Mouse (Mus musculus) neural tube, embryonic 14.5 days (tissue): ENCODE data around the gene Spink2. TPM values are rescaled to one million over a fixed set of nuclear protein-coding genes. Genes with fewer than 3 reads are reported as not detected.

ENCODE experiments used
- ATAC-seq: fragments of 200-750 bp; cut with Nextera tagmentation; 2 replicates; pipeline ENCODE4 v1.8.0; 2017; ENCODE audit warnings: low read depth, mild to moderate bottlenecking, moderate TSS enrichment, moderate library complexity
- H3K27ac ChIP-seq: fragments of 300-500 bp; sonication (generic); 2 replicates; pipeline ENCODE4 v1.5.1; 2014; ENCODE audit warnings: low read depth, mild to moderate bottlenecking, control low read depth, low read length, moderate library complexity, mixed read lengths
- H3K27me3 ChIP-seq: fragments of 300-500 bp; sonication (generic); 2 replicates; pipeline ENCODE4 v1.6.1; 2014; ENCODE audit warnings: low read length; ENCODE audit not compliant: control insufficient read depth, insufficient read depth
- H3K36me3 ChIP-seq: fragments of 300-500 bp; sonication (generic); 2 replicates; pipeline ENCODE4 v1.6.1; 2014; ENCODE audit warnings: low read length, mixed read lengths; ENCODE audit not compliant: control insufficient read depth, insufficient read depth
- H3K4me1 ChIP-seq: fragments of 300-500 bp; sonication (generic); 2 replicates; pipeline ENCODE4 v1.6.1; 2014; ENCODE audit warnings: low read length; ENCODE audit not compliant: control insufficient read depth, insufficient read depth
- H3K4me2 ChIP-seq: fragments of 300-500 bp; sonication (generic); 2 replicates; pipeline ENCODE4 v1.6.1; 2014; ENCODE audit warnings: mild to moderate bottlenecking, low read depth, low read length, control low read depth
- H3K4me3 ChIP-seq: fragments of 300-500 bp; sonication (generic); 2 replicates; pipeline ENCODE4 v1.5.1; 2014; ENCODE audit warnings: low read depth, low read length, control low read depth, mixed read lengths
- H3K9ac ChIP-seq: fragments of 300-500 bp; sonication (generic); replicated peaks from 2 replicates; pipeline ENCODE4 v1.6.1; 2014; ENCODE audit warnings: low read depth, mild to moderate bottlenecking, control low read depth, low read length, mixed read lengths
- H3K9me3 ChIP-seq: fragments of 300-500 bp; sonication (generic); 2 replicates; pipeline ENCODE4 v1.6.1; 2016; ENCODE audit warnings: low read length; ENCODE audit not compliant: control insufficient read depth
- WGBS: fragments of 180-500 bp; shearing (Covaris S2); extraction: QIAGEN DNeasy Blood & Tissue Kit; methylation state at CpG from one replicate; pipeline ENCODE4 v1.1.7; 2014; 5-methylcytosine and 5-hydroxymethylcytosine counted together
- polyA plus RNA-seq: library from polyadenylated mRNA; unstranded; fragments of >200 nt; fragmentation: Nextera tagmentation; extraction: Ambion mirVana; gene quantifications from 2 replicates; pipeline ENCODE4 v1.2.1, GENCODE M21; 2014

Spink2 gene
- polyA plus RNA-seq, 1 experiment from 2014 or later: 6.0 TPM

DNA sequence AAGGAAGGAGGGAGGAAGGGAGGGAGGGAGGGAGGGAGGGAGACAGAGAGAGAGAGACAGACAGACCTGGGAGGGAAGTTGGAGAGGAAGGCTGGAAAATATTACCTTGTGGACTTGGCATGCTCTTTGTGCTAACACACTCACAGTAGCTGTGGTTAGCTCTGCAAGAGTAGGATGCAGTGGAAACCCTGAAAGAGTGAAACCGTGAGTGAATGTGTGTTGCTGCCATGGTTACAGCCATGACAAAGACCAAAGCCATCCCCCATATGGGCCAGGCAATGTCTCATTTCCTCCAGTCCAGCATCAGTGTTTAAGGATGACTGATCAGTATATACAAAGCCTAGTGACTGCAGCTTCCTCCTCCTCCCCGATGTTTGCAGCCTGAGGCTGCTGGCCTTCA is 6.5 kb upstream of the Spink2 start:
- H3K4me3 ChIP-seq: no peak overlapping the region
- no peak overlapping the region for H3K9ac ChIP-seq
- H3K9me3 ChIP-seq: no peaks in the 10 kb centered on the region
- no peak overlapping the region for H3K27ac ChIP-seq
- peak; percentile 38; the same call in 1 of the 2 replicates for ATAC-seq
- no peaks in the 10 kb centered on the region for H3K36me3 ChIP-seq
- no peaks in the 10 kb centered on the region for H3K27me3 ChIP-seq
- H3K4me1 ChIP-seq: no peaks in the 10 kb centered on the region
- H3K4me2 ChIP-seq: no peak overlapping the region
- WGBS: 20% methylated on average over 2 of the region's 2 CpGs

DNA sequence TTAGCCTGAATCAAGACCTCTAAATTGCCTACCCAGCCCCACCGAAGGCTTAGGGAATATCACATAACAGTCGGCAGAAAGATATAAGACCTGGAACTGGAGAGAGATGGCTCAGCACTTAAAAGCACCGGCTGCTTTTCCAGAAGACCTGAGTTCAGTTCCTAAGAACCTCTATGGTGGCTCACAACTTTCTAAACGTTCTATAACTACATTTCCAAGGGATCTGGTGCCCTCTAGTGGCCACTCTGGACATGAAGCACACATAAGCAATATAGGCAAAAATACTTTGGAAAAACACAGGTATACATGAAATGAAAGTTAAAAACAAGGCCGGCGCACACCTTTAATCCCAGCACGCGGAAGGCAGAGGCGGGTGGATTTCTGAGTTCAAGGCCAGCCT is 5.9 kb upstream of the Spink2 start:
- Histone ChIP-seq H3K4me1 (no peaks in the 10 kb centered on the region), H3K27me3 (no peaks in the 10 kb centered on the region), H3K4me3 (no peak overlapping the region), H3K36me3 (no peaks in the 10 kb centered on the region), H3K27ac (no peak overlapping the region), H3K9ac (no peak overlapping the region), H3K4me2 (no peak overlapping the region), H3K9me3 (no peaks in the 10 kb centered on the region)
- ATAC-seq: peak; percentile 75
- WGBS: 16% methylated on average over 9 of the region's 9 CpGs

DNA sequence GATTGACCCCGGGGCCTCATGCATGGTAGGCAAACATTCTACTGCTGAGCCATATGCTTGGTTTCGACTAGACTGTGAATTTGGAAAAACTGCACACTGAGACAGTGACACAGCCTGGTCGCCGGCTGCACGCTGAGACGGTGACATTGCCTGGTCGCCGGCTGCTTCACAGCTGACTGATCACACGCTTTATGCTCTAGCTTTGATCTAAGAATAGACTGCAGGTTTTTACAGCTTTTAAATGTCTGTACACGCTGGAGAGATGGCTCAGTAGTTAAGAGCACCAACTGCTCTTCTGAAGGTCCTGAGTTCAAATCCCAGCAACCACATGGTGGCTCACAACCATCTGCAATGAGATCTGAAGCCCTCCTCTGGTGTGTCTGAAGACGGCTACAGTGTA is 5.1 kb downstream of the Spink2 start:
- no peaks in the 10 kb centered on the region for H3K4me1 ChIP-seq
- H3K4me3 ChIP-seq: no peak overlapping the region
- H3K4me2 ChIP-seq: no peak overlapping the region
- no peaks in the 10 kb centered on the region for H3K27me3 ChIP-seq
- H3K9me3 ChIP-seq: no peaks in the 10 kb centered on the region
- no peak overlapping the region for H3K9ac ChIP-seq
- no peak for ATAC-seq
- no peaks in the 10 kb centered on the region for H3K36me3 ChIP-seq
- no peak overlapping the region for H3K27ac ChIP-seq
- 44% methylated on average over 11 of the region's 11 CpGs for WGBS

DNA sequence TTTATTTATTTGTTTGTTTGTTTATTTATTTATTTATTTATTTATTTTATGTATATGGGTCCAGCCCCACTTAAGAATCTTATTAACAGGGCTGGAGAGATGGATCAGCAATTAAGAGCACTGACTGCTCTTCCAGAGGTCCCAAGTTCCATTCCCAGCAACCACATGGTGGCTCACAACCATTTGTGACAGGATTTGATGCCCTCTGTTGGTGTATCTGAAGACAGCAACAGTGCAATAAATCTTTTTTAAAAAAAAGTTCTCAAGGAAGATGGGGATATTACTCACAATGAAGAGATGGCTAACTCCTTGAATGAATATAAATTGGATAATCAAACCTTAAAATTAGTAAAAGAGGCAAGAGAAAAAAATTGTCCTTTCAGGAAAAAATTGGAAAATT is 9.0 kb downstream of the Spink2 start:
- no peaks in the 10 kb centered on the region for H3K9me3 ChIP-seq
- H3K36me3 ChIP-seq: no peaks in the 10 kb centered on the region
- no peaks in the 10 kb centered on the region for H3K27me3 ChIP-seq
- H3K9ac ChIP-seq: no peak overlapping the region
- ATAC-seq: no peak
- H3K4me3 ChIP-seq: no peak overlapping the region
- no peaks in the 10 kb centered on the region for H3K4me1 ChIP-seq
- no peak overlapping the region for H3K4me2 ChIP-seq
- H3K27ac ChIP-seq: no peak overlapping the region

DNA sequence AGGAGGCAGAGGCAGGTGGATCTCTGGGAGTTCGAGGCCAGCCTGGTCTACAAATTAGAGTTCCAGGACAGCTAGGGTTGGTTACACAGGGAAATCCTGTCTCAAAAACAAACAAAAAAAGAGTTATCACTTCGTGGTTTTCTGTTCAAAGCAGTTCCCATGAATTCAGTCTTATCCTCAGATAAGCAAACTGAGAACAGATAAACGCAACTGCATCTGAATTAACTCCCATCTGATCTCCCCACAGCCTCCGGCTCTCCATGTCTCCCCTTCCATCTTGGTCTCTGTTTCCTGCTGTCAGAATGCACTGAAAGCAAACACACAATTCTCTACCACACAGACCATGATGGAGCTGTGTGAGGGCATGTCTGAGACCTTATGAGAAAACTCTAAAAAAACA is 10.6 kb downstream of the Spink2 start:
- Histone ChIP-seq H3K4me1 (no peaks in the 10 kb centered on the region), H3K9ac (no peak overlapping the region), H3K27me3 (no peaks in the 10 kb centered on the region), H3K9me3 (no peaks in the 10 kb centered on the region), H3K4me2 (no peak overlapping the region), H3K4me3 (no peak overlapping the region), H3K36me3 (no peaks in the 10 kb centered on the region), H3K27ac (no peak overlapping the region)
- WGBS: 82% methylated on average over 4 of the region's 4 CpGs
- ATAC-seq: no peak

DNA sequence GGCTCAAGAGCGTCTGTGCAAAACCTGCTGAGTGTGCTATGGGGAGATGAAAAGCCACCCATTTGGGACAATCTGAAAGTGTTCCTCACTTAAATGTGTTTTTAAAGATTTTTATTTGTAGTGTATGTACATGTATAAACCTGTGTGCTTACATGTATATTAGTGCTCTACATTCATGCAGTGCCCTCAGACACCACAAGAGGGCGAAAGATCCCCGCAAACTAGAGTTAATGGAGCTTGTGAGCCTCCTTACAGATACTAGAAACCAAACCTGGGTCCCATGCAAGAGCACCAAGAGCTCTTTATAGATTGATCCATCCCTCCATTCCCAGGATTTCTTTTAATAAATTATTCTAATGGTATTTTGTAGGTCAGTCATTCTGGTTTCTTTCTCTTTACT is 17.3 kb downstream of the Spink2 start:
- 46% methylated on average over 3 of the region's 3 CpGs for WGBS
- no peaks in the 10 kb centered on the region for H3K4me1 ChIP-seq
- H3K27ac ChIP-seq: no peak overlapping the region
- no peaks in the 10 kb centered on the region for H3K36me3 ChIP-seq
- H3K9me3 ChIP-seq: no peaks in the 10 kb centered on the region
- H3K4me2 ChIP-seq: no peak overlapping the region
- H3K9ac ChIP-seq: no peak overlapping the region
- H3K27me3 ChIP-seq: no peaks in the 10 kb centered on the region
- H3K4me3 ChIP-seq: no peak overlapping the region
- no peak for ATAC-seq

DNA sequence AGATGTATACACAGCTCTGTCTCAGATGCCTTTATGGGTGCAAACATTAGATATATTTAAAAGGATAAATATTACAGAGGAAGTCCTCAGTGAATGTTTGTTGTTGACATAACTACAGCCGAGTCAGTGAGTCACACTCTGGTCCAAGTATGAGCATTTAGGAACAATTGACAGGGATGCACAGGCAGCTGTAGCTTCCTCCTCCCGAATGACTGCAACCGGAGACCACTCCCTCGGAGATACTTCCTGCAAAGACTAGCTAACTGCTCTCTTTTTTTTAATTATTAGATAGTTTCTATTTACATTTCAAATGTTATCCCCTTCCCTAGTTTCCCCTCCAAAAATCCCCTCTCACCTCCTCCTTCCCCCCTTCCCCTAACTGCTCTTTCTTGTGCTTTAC is 18.0 kb downstream of the Spink2 start:
- Histone ChIP-seq H3K27me3 (no peaks in the 10 kb centered on the region), H3K36me3 (no peaks in the 10 kb centered on the region), H3K4me2 (no peak overlapping the region), H3K9me3 (no peaks in the 10 kb centered on the region), H3K4me1 (no peaks in the 10 kb centered on the region), H3K4me3 (no peak overlapping the region), H3K27ac (no peak overlapping the region), H3K9ac (no peak overlapping the region)
- ATAC-seq: no peak
- 75% methylated on average over 4 of the region's 4 CpGs for WGBS

DNA sequence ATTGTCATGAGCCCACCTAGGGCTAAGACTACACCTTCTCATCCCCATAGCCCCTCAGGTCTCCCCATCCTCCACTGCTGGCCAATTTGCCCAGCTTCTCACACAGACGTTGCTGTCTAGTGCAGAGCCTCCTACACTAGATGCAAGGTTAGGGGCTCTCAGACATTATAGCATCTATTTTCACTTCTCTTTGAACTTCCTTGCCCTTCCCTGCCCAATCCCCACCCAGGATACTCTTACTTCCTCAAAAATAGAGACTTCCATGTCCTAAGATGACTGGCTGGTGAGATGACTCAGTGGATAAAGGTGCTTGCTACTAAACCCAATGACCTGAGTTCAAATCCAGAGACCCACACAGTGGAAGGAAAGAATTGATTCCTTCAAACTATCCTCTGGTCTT is 19.6 kb downstream of the Spink2 start:
- 72% methylated on average over 1 of the region's 1 CpGs for WGBS
- no peaks in the 10 kb centered on the region for H3K9me3 ChIP-seq
- no peak overlapping the region for H3K4me2 ChIP-seq
- no peak for ATAC-seq
- H3K27ac ChIP-seq: no peak overlapping the region
- no peak overlapping the region for H3K9ac ChIP-seq
- no peaks in the 10 kb centered on the region for H3K27me3 ChIP-seq
- H3K4me1 ChIP-seq: no peaks in the 10 kb centered on the region
- H3K36me3 ChIP-seq: no peaks in the 10 kb centered on the region
- H3K4me3 ChIP-seq: no peak overlapping the region

DNA sequence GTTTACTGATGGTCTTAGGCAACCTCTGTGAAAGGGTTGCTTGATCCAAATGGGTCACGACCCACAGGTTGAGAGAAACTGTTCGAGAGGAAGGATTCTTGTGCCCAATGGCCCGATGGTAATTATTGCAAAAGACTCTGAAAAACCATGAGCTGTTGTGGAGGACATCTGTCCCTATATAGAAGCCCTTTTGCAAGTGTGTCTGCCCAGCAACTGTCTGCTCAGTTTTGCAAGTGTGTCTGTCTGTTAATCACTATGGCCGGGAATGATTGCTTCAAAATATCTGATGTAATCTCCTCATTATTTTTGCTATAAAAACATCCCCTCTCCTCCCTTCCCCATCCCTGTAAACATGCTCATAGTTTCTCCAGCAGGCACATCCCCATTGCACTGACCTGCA is 20.2 kb downstream of the Spink2 start:
- WGBS: 86% methylated on average over 4 of the region's 4 CpGs
- no peak overlapping the region for H3K9ac ChIP-seq

DNA sequence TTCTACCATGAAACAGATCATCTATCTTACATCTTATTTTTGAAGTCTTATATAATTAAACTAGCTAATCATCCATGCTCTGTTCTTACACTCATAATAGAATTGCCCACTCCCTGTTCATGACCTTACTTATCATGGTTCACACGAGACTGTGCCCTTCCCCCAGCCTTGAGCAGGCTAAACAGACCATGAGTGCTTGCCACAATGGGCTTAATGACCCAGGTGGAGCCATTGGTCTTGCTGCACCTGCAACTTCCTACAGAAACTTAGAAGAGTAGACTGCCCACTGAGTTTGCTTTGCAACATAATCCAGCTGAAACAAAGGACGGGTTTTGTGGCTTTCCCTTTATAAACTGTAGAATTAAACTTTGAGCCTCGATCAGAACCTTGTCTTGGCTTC is 22.5 kb downstream of the Spink2 start:
- WGBS: 47% methylated on average over 3 of the region's 3 CpGs
- no peaks in the 10 kb centered on the region for H3K9me3 ChIP-seq
- H3K36me3 ChIP-seq: no peaks in the 10 kb centered on the region
- no peak overlapping the region for H3K4me3 ChIP-seq
- no peak overlapping the region for H3K4me2 ChIP-seq
- H3K4me1 ChIP-seq: no peaks in the 10 kb centered on the region
- H3K9ac ChIP-seq: no peak overlapping the region
- H3K27me3 ChIP-seq: no peaks in the 10 kb centered on the region
- H3K27ac ChIP-seq: no peak overlapping the region
- ATAC-seq: no peak

More for the DNA sequence above, 20.2 kb downstream of the Spink2 start:
- Histone ChIP-seq H3K27ac (no peak overlapping the region), H3K4me2 (no peak overlapping the region), H3K4me3 (no peak overlapping the region), H3K36me3 (no peaks in the 10 kb centered on the region), H3K27me3 (no peaks in the 10 kb centered on the region), H3K9me3 (no peaks in the 10 kb centered on the region), H3K4me1 (no peaks in the 10 kb centered on the region)
- ATAC-seq: no peak
